Mouse (Mus musculus) macrophage (primary cell): Measurements from ENCODE around the gene Mosmo. TPM values are rescaled to one million over a fixed set of nuclear protein-coding genes. Genes with fewer than 3 reads are reported as not detected.

Experiments used
- H3K27ac ChIP-seq: fragments of 350-480 bp; formaldehyde crosslinking; 2 replicates; pipeline ENCODE4 v1.9.0; 2021
- H3K36me3 ChIP-seq: fragments of 350-480 bp; formaldehyde crosslinking; 2 replicates; pipeline ENCODE4 v1.9.0; 2021; ENCODE audit errors: inconsistent target
- H3K4me3 ChIP-seq: fragments of 350-480 bp; formaldehyde crosslinking; 2 replicates; pipeline ENCODE4 v1.9.0; 2021; ENCODE audit errors: inconsistent target
- H3K79me2 ChIP-seq: fragments of 350-480 bp; formaldehyde crosslinking; 2 replicates; pipeline ENCODE4 v1.9.0; 2021; ENCODE audit errors: inconsistent target
- WGBS: methylation state at CpG from one replicate; pipeline ENCODE4 v1.1.7; 2026; ENCODE audit warnings: inconsistent platforms; ENCODE audit not compliant: missing documents; 5-methylcytosine and 5-hydroxymethylcytosine counted together
- polyA plus RNA-seq: library from polyadenylated mRNA; stranded (reverse); fragments of 250-400 nt; gene quantifications from 3 replicates; pipeline ENCODE4 v1.2.4, GENCODE M21; 2018; ENCODE audit warnings: inconsistent platforms

The Mosmo gene
- polyA plus RNA-seq, 1 experiment from 2014 or later = 9.4 TPM

GRCm38 (mm10) chr7:120771389-120771788, 94.0 kb downstream of the Mosmo start:
- 60% methylated on average over 1 of the region's 1 CpGs for WGBS
- Histone ChIP-seq H3K4me3 (no peak overlapping the region), H3K36me3 (no peaks in the 10 kb centered on the region), H3K79me2 (no peaks in the 10 kb centered on the region), H3K27ac (no peak overlapping the region)

- H3K79me2 ChIP-seq = no peaks in the 10 kb centered on the region
- H3K27ac ChIP-seq = no peak overlapping the region
- H3K36me3 ChIP-seq = no peaks in the 10 kb centered on the region
- no peak overlapping the region for H3K4me3 ChIP-seq
- WGBS = 40% methylated on average over 2 of the region's 2 CpGs
Measured at GRCm38 (mm10) chr7:120778012-120778411, 100.6 kb downstream of the Mosmo start.

Other genes starting within 250 kb of the Mosmo start
- 72.9 to 108 TPM (median 91.4 TPM) in 3 replicates for gene Uqcrc2, start 42.4 kb upstream of the Mosmo start, polyA plus RNA-seq
- gene Pdzd9, start 7.3 kb upstream of the Mosmo start, polyA plus RNA-seq = 0.10 TPM in 1 of 3 replicates, not detected in the others
- gene Vwa3a, start 61.7 kb downstream of the Mosmo start, polyA plus RNA-seq = not detected in 3 replicates
- not detected in 3 replicates for gene Gm5737, start 134.7 kb downstream of the Mosmo start, polyA plus RNA-seq
- gene Eef2k, start 165.2 kb downstream of the Mosmo start, polyA plus RNA-seq = 19.4 to 32.2 TPM (median 21.0 TPM) in 3 replicates
- 10.5 to 18.0 TPM (median 11.9 TPM) in 3 replicates for gene Polr3e, start 240.1 kb downstream of the Mosmo start, polyA plus RNA-seq